Mouse (Mus musculus): Measurements from ENCODE around the gene Hspa1l. TPM values are rescaled to one million over a fixed set of nuclear protein-coding genes. Genes with fewer than 3 reads are reported as not detected.
"Not testable (repeated sequence)": the region's sequence is repeated elsewhere in the genome, so short reads cannot be mapped to it uniquely, and the experiment has no call there.

Hspa1l gene
- polyA plus RNA-seq, 1 experiment from 2014 or later = 1.4 TPM

GRCm38 (mm10) chr17:34964640-34965049, 7.9 kb upstream of the Hspa1l start:
- 31% methylated on average over 1 of the region's 1 CpGs for WGBS
- Histone ChIP-seq H3K4me2 (ENCODE audit: low read length) (no peak overlapping the region), H3K27ac (ENCODE audit: low read depth, low read length) (no peak overlapping the region), H3K9me3 (ENCODE audit: control insufficient read depth, low read length) (no peaks in the 10 kb centered on the region), H3K4me3 (ENCODE audit: low read length) (no peak overlapping the region), H3K9ac (ENCODE audit: low read depth, low read length) (0 out of 2 replicates have a peak overlapping the region, but pooled peaks have one; percentile 17), H3K4me1 (ENCODE audit: control insufficient read depth, insufficient read depth, low read depth, low read length) (peaks cover 2% of the 10 kb centered on the region; the same call in 1 of the 2 replicates), H3K36me3 (ENCODE audit: control insufficient read depth, insufficient read depth, low read length) (no peaks in the 10 kb centered on the region), H3K27me3 (replicated peaks; ENCODE audit: control insufficient read depth, insufficient read depth, low read length) (peaks cover 21% of the 10 kb centered on the region)
- no peak for ATAC-seq

GRCm38 (mm10) chr17:34965627-34966026, 6.9 kb upstream of the Hspa1l start:
- peaks cover 23% of the 10 kb centered on the region for H3K27me3 ChIP-seq (replicated peaks; ENCODE audit: control insufficient read depth, insufficient read depth, low read length)
- H3K4me1 ChIP-seq (ENCODE audit: control insufficient read depth, insufficient read depth, low read depth, low read length) = no peaks in the 10 kb centered on the region
- WGBS = 76% methylated on average over 5 of the region's 5 CpGs
- no peak for ATAC-seq
- no peak overlapping the region for H3K27ac ChIP-seq (ENCODE audit: low read depth, low read length)
- H3K36me3 ChIP-seq (ENCODE audit: control insufficient read depth, insufficient read depth, low read length) = no peaks in the 10 kb centered on the region
- H3K9ac ChIP-seq (ENCODE audit: low read depth, low read length) = no peak overlapping the region
- no peak overlapping the region for H3K4me3 ChIP-seq (ENCODE audit: low read length)
- H3K9me3 ChIP-seq (ENCODE audit: control insufficient read depth, low read length) = no peaks in the 10 kb centered on the region
- H3K4me2 ChIP-seq (ENCODE audit: low read length) = no peak overlapping the region

DNA sequence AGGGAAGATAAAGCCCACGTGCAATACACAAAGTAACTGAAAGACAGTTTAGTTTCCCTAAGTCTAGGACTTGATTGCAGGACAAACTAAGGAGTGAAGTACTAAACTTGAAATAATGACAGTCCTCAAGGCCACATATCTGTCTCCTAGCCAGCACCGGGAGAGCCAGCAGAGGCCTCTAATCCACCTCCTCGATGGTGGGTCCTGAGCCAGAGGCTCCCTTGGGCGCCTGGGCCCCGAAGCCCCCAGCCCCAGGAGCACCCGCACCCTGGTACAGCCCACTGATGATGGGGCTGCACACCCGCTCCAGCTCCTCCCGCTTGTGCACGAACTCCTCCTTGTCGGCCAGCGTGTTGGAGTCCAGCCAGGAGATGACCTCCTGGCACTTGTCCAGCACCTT, 2.7 kb upstream of the Hspa1l start, which contains the start of gene Gm20481:
Gene Gm20481, plus strand, starts transcription at position 91 of the 400 bp plus-strand sequence.
- not testable (repeated sequence) for H3K36me3 ChIP-seq (ENCODE audit: control insufficient read depth, insufficient read depth, low read length); ATAC-seq; H3K4me3 ChIP-seq (ENCODE audit: low read length); H3K9ac ChIP-seq (ENCODE audit: low read depth, low read length); H3K27ac ChIP-seq (ENCODE audit: low read depth, low read length); H3K4me1 ChIP-seq (ENCODE audit: control insufficient read depth, insufficient read depth, low read depth, low read length); H3K9me3 ChIP-seq (ENCODE audit: control insufficient read depth, low read length); H3K4me2 ChIP-seq (ENCODE audit: low read length)
- peaks cover 21% of the 10 kb centered on the region for H3K27me3 ChIP-seq (replicated peaks; ENCODE audit: control insufficient read depth, insufficient read depth, low read length)
- WGBS = 67% methylated on average over 6 of the region's 11 CpGs

DNA sequence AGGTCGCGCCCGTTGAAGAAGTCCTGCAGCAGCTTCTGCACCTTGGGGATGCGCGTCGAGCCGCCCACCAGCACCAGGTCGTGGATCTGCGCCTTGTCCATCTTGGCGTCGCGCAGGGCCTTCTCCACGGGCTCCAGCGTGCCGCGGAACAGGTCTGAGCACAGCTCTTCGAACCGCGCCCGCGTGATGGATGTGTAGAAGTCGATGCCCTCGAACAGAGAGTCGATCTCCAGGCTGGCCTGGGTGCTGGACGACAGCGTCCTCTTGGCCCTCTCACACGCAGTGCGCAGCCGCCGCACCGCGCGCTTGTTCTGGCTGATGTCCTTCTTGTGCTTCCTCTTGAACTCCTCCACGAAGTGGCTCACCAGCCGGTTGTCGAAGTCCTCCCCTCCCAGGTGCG, 1.7 kb upstream of the Hspa1l start:
- ATAC-seq; H3K36me3 ChIP-seq (ENCODE audit: control insufficient read depth, insufficient read depth, low read length); H3K4me1 ChIP-seq (ENCODE audit: control insufficient read depth, insufficient read depth, low read depth, low read length); H3K4me2 ChIP-seq (ENCODE audit: low read length); H3K9me3 ChIP-seq (ENCODE audit: control insufficient read depth, low read length); H3K27ac ChIP-seq (ENCODE audit: low read depth, low read length); H3K4me3 ChIP-seq (ENCODE audit: low read length); H3K9ac ChIP-seq (ENCODE audit: low read depth, low read length): not testable (repeated sequence)
- peaks cover 21% of the 10 kb centered on the region for H3K27me3 ChIP-seq (replicated peaks; ENCODE audit: control insufficient read depth, insufficient read depth, low read length)
- 35% methylated on average over 9 of the region's 37 CpGs for WGBS

- not testable (repeated sequence) for H3K27ac ChIP-seq (ENCODE audit: low read depth, low read length); H3K4me1 ChIP-seq (ENCODE audit: control insufficient read depth, insufficient read depth, low read depth, low read length); H3K36me3 ChIP-seq (ENCODE audit: control insufficient read depth, insufficient read depth, low read length); H3K9me3 ChIP-seq (ENCODE audit: control insufficient read depth, low read length)
- Histone ChIP-seq H3K4me2 (ENCODE audit: low read length) (peak overlapping the region; percentile 86), H3K4me3 (ENCODE audit: low read length) (peak overlapping the region; percentile 41), H3K9ac (ENCODE audit: low read depth, low read length) (peak overlapping the region; percentile 52; the same call in 1 of the 2 replicates), H3K27me3 (replicated peaks; ENCODE audit: control insufficient read depth, insufficient read depth, low read length) (peaks cover 21% of the 10 kb centered on the region)
- 0% methylated on average over 7 of the region's 43 CpGs for WGBS
- peak; percentile 72 for ATAC-seq
These were observed 822 bp upstream of the Hspa1l start for GRCm38 (mm10) chr17:34971694-34972068.

- H3K4me2 ChIP-seq (ENCODE audit: low read length) = no peak overlapping the region
- no peaks in the 10 kb centered on the region for H3K9me3 ChIP-seq (ENCODE audit: control insufficient read depth, low read length)
- H3K36me3 ChIP-seq (ENCODE audit: control insufficient read depth, insufficient read depth, low read length) = no peaks in the 10 kb centered on the region
- peaks cover 9% of the 10 kb centered on the region for H3K4me1 ChIP-seq (ENCODE audit: control insufficient read depth, insufficient read depth, low read depth, low read length)
- no peak overlapping the region for H3K4me3 ChIP-seq (ENCODE audit: low read length)
- 81% methylated on average over 3 of the region's 3 CpGs for WGBS
- no peak for ATAC-seq
- H3K27me3 ChIP-seq (replicated peaks; ENCODE audit: control insufficient read depth, insufficient read depth, low read length) = no peaks in the 10 kb centered on the region
- no peak overlapping the region for H3K9ac ChIP-seq (ENCODE audit: low read depth, low read length)
- H3K27ac ChIP-seq (ENCODE audit: low read depth, low read length) = no peak overlapping the region
These were observed 3.3 kb downstream of the Hspa1l start for GRCm38 (mm10) chr17:34975581-34976492.

- H3K4me1 ChIP-seq (ENCODE audit: control insufficient read depth, insufficient read depth, low read depth, low read length) = peaks cover 14% of the 10 kb centered on the region
- no peak overlapping the region for H3K4me2 ChIP-seq (ENCODE audit: low read length)
- H3K36me3 ChIP-seq (ENCODE audit: control insufficient read depth, insufficient read depth, low read length) = no peaks in the 10 kb centered on the region
- H3K9ac ChIP-seq (ENCODE audit: low read depth, low read length) = no peak overlapping the region
- ATAC-seq = no peak
- H3K27ac ChIP-seq (ENCODE audit: low read depth, low read length) = no peak overlapping the region
- 93% methylated on average over 20 of the region's 20 CpGs for WGBS
- no peaks in the 10 kb centered on the region for H3K27me3 ChIP-seq (replicated peaks; ENCODE audit: control insufficient read depth, insufficient read depth, low read length)
- H3K9me3 ChIP-seq (ENCODE audit: control insufficient read depth, low read length) = no peaks in the 10 kb centered on the region
- no peak overlapping the region for H3K4me3 ChIP-seq (ENCODE audit: low read length)
These were observed 4.5 kb downstream of the Hspa1l start for GRCm38 (mm10) chr17:34977000-34977399.

DNA sequence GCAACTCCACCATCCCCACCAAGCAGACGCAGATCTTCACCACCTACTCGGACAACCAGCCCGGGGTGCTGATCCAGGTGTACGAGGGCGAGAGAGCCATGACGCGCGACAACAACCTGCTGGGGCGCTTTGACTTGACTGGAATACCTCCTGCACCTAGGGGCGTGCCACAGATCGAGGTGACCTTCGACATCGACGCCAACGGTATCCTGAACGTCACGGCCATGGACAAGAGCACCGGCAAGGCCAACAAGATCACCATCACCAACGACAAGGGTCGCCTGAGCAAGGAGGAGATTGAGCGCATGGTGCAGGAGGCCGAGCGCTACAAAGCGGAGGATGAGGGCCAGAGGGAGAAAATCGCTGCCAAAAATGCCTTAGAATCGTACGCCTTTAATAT, 5.7 kb downstream of the Hspa1l start:
- Histone ChIP-seq H3K4me3 (ENCODE audit: low read length) (no peak overlapping the region), H3K27ac (ENCODE audit: low read depth, low read length) (no peak overlapping the region), H3K9me3 (ENCODE audit: control insufficient read depth, low read length) (no peaks in the 10 kb centered on the region), H3K4me2 (ENCODE audit: low read length) (no peak overlapping the region), H3K9ac (ENCODE audit: low read depth, low read length) (no peak overlapping the region), H3K36me3 (ENCODE audit: control insufficient read depth, insufficient read depth, low read length) (no peaks in the 10 kb centered on the region), H3K4me1 (ENCODE audit: control insufficient read depth, insufficient read depth, low read depth, low read length) (peaks cover 17% of the 10 kb centered on the region), H3K27me3 (replicated peaks; ENCODE audit: control insufficient read depth, insufficient read depth, low read length) (no peaks in the 10 kb centered on the region)
- ATAC-seq = no peak
- 90% methylated on average over 27 of the region's 27 CpGs for WGBS

DNA sequence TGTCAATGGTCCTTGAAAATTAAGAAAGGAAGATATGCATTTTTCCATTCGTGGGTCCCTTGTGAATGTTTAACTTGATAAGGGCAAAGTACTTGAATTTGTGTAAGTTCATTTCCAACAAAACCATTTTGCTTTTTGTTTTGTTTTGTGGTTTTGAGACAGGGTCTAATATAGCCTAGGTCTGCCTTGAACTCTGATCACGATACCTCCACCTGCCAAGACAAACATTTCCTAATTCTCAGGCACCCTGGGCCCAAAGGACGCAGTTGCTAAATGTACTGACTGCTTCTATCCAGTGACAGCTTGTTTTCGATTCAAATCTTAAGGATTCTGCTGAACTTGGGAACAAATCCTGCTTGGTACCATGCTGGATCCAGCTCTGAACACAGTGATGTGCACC, 7.1 kb downstream of the Hspa1l start:
- WGBS = 88% methylated on average over 4 of the region's 4 CpGs
- no peaks in the 10 kb centered on the region for H3K36me3 ChIP-seq (ENCODE audit: control insufficient read depth, insufficient read depth, low read length)
- no peak overlapping the region for H3K27ac ChIP-seq (ENCODE audit: low read depth, low read length)
- peaks cover 17% of the 10 kb centered on the region for H3K4me1 ChIP-seq (ENCODE audit: control insufficient read depth, insufficient read depth, low read depth, low read length)
- ATAC-seq = no peak
- H3K4me3 ChIP-seq (ENCODE audit: low read length) = no peak overlapping the region
- no peak overlapping the region for H3K4me2 ChIP-seq (ENCODE audit: low read length)
- no peak overlapping the region for H3K9ac ChIP-seq (ENCODE audit: low read depth, low read length)
- no peaks in the 10 kb centered on the region for H3K9me3 ChIP-seq (ENCODE audit: control insufficient read depth, low read length)
- no peaks in the 10 kb centered on the region for H3K27me3 ChIP-seq (replicated peaks; ENCODE audit: control insufficient read depth, insufficient read depth, low read length)

Measured in hindbrain, embryonic 16.5 days (tissue).